Mouse (Mus musculus): ENCODE results near the gene Ddx42. TPM values are rescaled to one million over a fixed set of nuclear protein-coding genes. Genes with fewer than 3 reads are reported as not detected.

Ddx42 gene
- polyA plus RNA-seq, 1 experiment from 2014 or later = 27.2 TPM

DNA sequence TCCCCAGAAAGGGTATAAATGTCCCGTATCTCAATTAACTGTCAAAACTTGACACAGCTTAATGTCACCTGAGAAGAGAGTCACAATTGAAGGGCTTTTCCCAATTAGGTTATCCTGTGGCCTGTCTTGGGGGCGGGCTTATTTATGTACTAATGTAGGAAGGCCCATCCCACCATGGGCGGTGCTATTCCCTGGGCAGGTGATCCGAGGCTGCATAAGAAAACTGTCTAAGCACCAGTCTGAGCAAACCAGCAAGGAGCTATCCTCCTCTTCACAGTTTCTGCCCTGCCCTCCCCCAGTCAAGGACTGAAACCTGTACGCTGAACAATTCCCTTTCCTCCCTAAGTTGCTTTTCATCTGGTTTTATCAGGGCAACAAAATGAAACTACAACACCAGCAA, 73.7 kb downstream of the Ddx42 start:
- Histone ChIP-seq H3K9me3 (ENCODE audit: control insufficient read depth, low read length) (no peaks in the 10 kb centered on the region), H3K4me3 (ENCODE audit: low read depth, low read length) (no peak overlapping the region)

DNA sequence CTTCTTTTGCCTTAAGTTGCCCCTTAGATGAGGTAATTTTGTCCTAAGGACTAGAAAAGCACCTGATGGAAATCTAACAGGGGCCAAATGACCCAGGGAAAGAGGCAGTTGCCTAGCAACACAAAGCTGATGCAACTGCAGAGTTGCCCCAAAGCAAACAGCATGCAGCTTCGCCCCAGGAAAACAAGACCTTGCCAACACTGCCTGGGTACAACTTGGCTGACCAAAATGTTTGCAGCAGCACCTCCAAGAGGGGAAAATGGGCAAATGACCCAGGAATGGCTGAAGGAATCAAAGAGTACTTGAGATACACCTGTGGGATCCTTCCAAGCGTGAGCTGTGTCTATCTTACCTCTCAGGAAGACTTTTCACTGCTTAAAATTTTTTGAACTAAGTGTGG, 75.1 kb downstream of the Ddx42 start:
- 82% methylated on average over 2 of the region's 2 CpGs for WGBS
- no peak for DNase-seq (ENCODE audit: low spot score)

More for the DNA sequence above, 73.7 kb downstream of the Ddx42 start:
- no peaks in the 10 kb centered on the region for H3K36me3 ChIP-seq (ENCODE audit: control insufficient read depth, insufficient read depth, low read length)
- 91% methylated on average over 5 of the region's 5 CpGs for WGBS
- no peak overlapping the region for H3K27ac ChIP-seq (replicated peaks)
- DNase-seq (ENCODE audit: low spot score) = no peak
- H3K4me2 ChIP-seq (replicated peaks; ENCODE audit: low read depth) = no peak overlapping the region
- ATAC-seq (ENCODE audit: low FRiP score, low TSS enrichment) = no peak
- H3K27me3 ChIP-seq (ENCODE audit: control insufficient read depth, insufficient read depth, low read length) = no peaks in the 10 kb centered on the region
- no peaks in the 10 kb centered on the region for H3K4me1 ChIP-seq (replicated peaks; ENCODE audit: control insufficient read depth, insufficient read depth)
- H3K9ac ChIP-seq (ENCODE audit: low read length) = no peak overlapping the region
- no peak for TF ChIP-seq EP300 (optimal IDR thresholded peaks at IDR 0.05)
- no peak for TF ChIP-seq CTCF (IDR thresholded peaks at IDR 0.05; ENCODE audit: low read depth)

More for the DNA sequence above, 75.1 kb downstream of the Ddx42 start:
- TF ChIP-seq CTCF (IDR thresholded peaks at IDR 0.05; ENCODE audit: low read depth) (no peak), EP300 (optimal IDR thresholded peaks at IDR 0.05) (no peak)
- H3K27ac ChIP-seq (replicated peaks) = no peak overlapping the region
- no peak overlapping the region for H3K4me2 ChIP-seq (replicated peaks; ENCODE audit: low read depth)
- no peaks in the 10 kb centered on the region for H3K27me3 ChIP-seq (ENCODE audit: control insufficient read depth, insufficient read depth, low read length)
- H3K9me3 ChIP-seq (ENCODE audit: control insufficient read depth, low read length) = no peaks in the 10 kb centered on the region
- H3K36me3 ChIP-seq (ENCODE audit: control insufficient read depth, insufficient read depth, low read length) = no peaks in the 10 kb centered on the region
- no peak overlapping the region for H3K4me3 ChIP-seq (ENCODE audit: low read depth, low read length)
- no peak for ATAC-seq (ENCODE audit: low FRiP score, low TSS enrichment)
- no peaks in the 10 kb centered on the region for H3K4me1 ChIP-seq (replicated peaks; ENCODE audit: control insufficient read depth, insufficient read depth)
- H3K9ac ChIP-seq (ENCODE audit: low read length) = no peak overlapping the region

Other genes with a start within 250 kb of the Ddx42 start
- gene Ace, start 249.0 kb upstream of the Ddx42 start, polyA plus RNA-seq (2015; fragmentation: Nextera tagmentation; extraction: Ambion mirVana) = 2.1 and 2.4 TPM in 2 replicates
- gene Ace3, start 222.3 kb upstream of the Ddx42 start, polyA plus RNA-seq (2015; fragmentation: Nextera tagmentation; extraction: Ambion mirVana) = not detected in 2 replicates
- 0.54 and 0.55 TPM in 2 replicates for gene Kcnh6, start 208.8 kb upstream of the Ddx42 start, polyA plus RNA-seq (2015; fragmentation: Nextera tagmentation; extraction: Ambion mirVana)
- 25.9 and 28.1 TPM in 2 replicates for gene Dcaf7, start 180.1 kb upstream of the Ddx42 start, polyA plus RNA-seq (2015; fragmentation: Nextera tagmentation; extraction: Ambion mirVana)
- gene Taco1, start 150.9 kb upstream of the Ddx42 start, polyA plus RNA-seq (2015; fragmentation: Nextera tagmentation; extraction: Ambion mirVana) = 7.6 and 8.1 TPM in 2 replicates
- gene Map3k3, start 132.3 kb upstream of the Ddx42 start, polyA plus RNA-seq (2015; fragmentation: Nextera tagmentation; extraction: Ambion mirVana) = 8.7 and 10.2 TPM in 2 replicates
- gene Gm10840, start 56.1 kb upstream of the Ddx42 start, polyA plus RNA-seq (2015; fragmentation: Nextera tagmentation; extraction: Ambion mirVana) = not detected in 2 replicates
- 45.3 and 48.7 TPM in 2 replicates for gene Limd2, start 56.1 kb upstream of the Ddx42 start, polyA plus RNA-seq (2015; fragmentation: Nextera tagmentation; extraction: Ambion mirVana)
- 9.9 and 11.8 TPM in 2 replicates for gene Strada, start 14.8 kb upstream of the Ddx42 start, polyA plus RNA-seq (2015; fragmentation: Nextera tagmentation; extraction: Ambion mirVana)
- 51.4 and 52.5 TPM in 2 replicates for gene Ccdc47, start 582 bp upstream of the Ddx42 start, polyA plus RNA-seq (2015; fragmentation: Nextera tagmentation; extraction: Ambion mirVana)
- 24.4 and 24.5 TPM in 2 replicates for gene Ftsj3, start 39.2 kb downstream of the Ddx42 start, polyA plus RNA-seq (2015; fragmentation: Nextera tagmentation; extraction: Ambion mirVana)
- gene Psmc5, start 39.2 kb downstream of the Ddx42 start, polyA plus RNA-seq (2015; fragmentation: Nextera tagmentation; extraction: Ambion mirVana) = 202 and 206 TPM in 2 replicates
- 43.5 and 47.6 TPM in 2 replicates for gene Smarcd2, start 56.0 kb downstream of the Ddx42 start, polyA plus RNA-seq (2015; fragmentation: Nextera tagmentation; extraction: Ambion mirVana)
- gene Tcam1, start 59.7 kb downstream of the Ddx42 start, polyA plus RNA-seq (2015; fragmentation: Nextera tagmentation; extraction: Ambion mirVana) = 0.07 and 0.10 TPM in 2 replicates
- not detected in 2 replicates for gene Gh, start 84.9 kb downstream of the Ddx42 start, polyA plus RNA-seq (2015; fragmentation: Nextera tagmentation; extraction: Ambion mirVana)
- 1.9 TPM in 2 replicates for gene Cd79b, start 97.8 kb downstream of the Ddx42 start, polyA plus RNA-seq (2015; fragmentation: Nextera tagmentation; extraction: Ambion mirVana)
- gene Scn4a, start 136.4 kb downstream of the Ddx42 start, polyA plus RNA-seq (2015; fragmentation: Nextera tagmentation; extraction: Ambion mirVana) = 0.02 and 0.12 TPM in 2 replicates
- 0.23 and 0.41 TPM in 2 replicates for gene Prr29, start 148.5 kb downstream of the Ddx42 start, polyA plus RNA-seq (2015; fragmentation: Nextera tagmentation; extraction: Ambion mirVana)
- 12.7 and 13.2 TPM in 2 replicates for gene Icam2, start 171.1 kb downstream of the Ddx42 start, polyA plus RNA-seq (2015; fragmentation: Nextera tagmentation; extraction: Ambion mirVana)

Measured in stomach, postnatal 0 days (tissue).